Mouse (Mus musculus): ENCODE results near the gene Tln2. TPM values are rescaled to one million over a fixed set of nuclear protein-coding genes. Genes with fewer than 3 reads are reported as not detected.
"Not testable (repeated sequence)": the region's sequence is repeated elsewhere in the genome, so short reads cannot be mapped to it uniquely, and the experiment has no call there.

Tln2 gene
- total RNA-seq, 2 experiments from 2014 or later: 82.5 to 83.1 TPM

DNA sequence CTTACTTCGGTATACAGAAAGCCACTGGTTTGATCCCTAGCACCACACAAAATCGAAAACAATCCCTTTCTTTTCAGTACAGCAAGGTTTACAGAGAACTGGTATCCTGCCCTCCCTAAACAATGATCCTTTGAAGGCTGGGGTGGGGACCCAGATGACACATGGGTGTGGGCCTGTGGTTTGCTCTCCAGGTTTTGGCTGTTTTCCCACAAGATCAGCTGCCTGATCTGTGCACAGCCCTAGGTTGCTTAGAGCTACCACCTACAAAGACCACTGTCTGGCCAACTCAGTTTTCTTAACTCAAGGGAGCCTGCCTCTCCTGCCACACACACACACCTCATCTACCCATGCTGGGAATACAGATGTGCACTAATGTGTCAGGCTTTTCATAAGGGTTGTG is 257.9 kb downstream of the Tln2 start:
- TF ChIP-seq CTCF (IDR thresholded peaks at IDR 0.05): no peak

GRCm38 (mm10) chr9:67300769-67301168 is 258.7 kb downstream of the Tln2 start:
- TF ChIP-seq CTCF (IDR thresholded peaks at IDR 0.05): no peak
- DNase-seq: no peak
- H3K4me3 ChIP-seq: no peak overlapping the region
- intact Hi-C loops (cut with DNase I): no loop called here
- H3K27ac ChIP-seq: no peak overlapping the region

More for the DNA sequence above, 257.9 kb downstream of the Tln2 start:
- intact Hi-C loops (cut with DNase I): no loop called here
- DNase-seq: no peak
- H3K27ac ChIP-seq: no peak overlapping the region
- no peak overlapping the region for H3K4me3 ChIP-seq

DNA sequence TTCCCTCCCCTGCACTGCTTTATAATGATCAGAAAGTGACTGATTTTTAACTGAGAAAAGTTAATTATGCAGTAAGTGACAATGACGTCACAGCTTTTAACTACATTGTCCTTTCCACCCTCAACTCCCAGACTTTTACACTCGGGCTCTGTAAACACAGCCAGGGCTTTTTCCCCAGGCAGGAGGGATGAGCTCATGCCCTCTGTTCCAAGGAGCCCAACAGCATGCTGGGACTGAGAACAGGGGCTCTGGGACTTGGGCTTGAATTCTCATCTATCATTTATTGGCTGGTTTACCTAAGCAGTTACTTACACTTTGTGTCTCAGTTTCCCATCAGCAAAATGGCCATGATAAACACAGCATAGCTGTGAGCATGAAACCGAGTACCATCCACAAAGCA is 259.2 kb downstream of the Tln2 start:
- intact Hi-C loops (cut with DNase I): no loop called here
- Histone ChIP-seq H3K4me3 (no peak overlapping the region), H3K27ac (no peak overlapping the region)
- TF ChIP-seq CTCF (IDR thresholded peaks at IDR 0.05): no peak
- DNase-seq: no peak

- no peak for TF ChIP-seq CTCF (IDR thresholded peaks at IDR 0.05)
- no peak overlapping the region for H3K27ac ChIP-seq
- intact Hi-C loops (cut with DNase I): no loop called here
- no peak for DNase-seq
- no peak overlapping the region for H3K4me3 ChIP-seq
Observed at GRCm38 (mm10) chr9:67299164-67299563, 260.3 kb downstream of the Tln2 start.

DNA sequence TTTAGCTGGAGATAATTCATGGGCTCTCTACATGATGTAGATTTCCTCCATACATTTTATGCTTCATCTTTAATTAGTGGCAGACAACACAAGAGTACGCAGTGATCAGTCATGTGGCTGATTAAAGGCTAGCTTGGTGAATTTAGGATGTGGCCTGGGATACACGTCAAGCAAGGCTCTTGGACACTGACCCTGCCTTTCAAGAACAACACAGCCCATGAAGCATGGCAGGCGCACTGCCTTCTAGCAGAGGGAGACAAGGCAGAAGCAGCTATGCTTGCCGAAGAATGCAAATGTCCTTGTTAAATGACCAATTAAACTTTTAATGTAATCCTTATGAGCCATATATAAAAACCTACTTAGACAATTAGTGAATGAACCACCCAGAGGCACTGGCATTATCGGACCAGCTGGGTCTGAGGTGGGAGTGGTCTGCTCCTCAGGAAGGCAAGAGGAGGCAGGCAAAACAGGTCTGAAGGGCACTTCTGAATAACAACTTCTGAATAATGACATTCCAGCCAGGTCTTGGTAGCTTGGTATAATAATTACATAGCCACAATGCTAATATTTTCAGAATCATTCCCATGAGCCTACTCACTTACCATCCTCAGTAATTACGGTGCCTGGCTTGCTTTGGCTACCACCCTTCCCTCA is 262.1 kb downstream of the Tln2 start:
- DNase-seq: no peak
- no peak for TF ChIP-seq CTCF (IDR thresholded peaks at IDR 0.05)
- Histone ChIP-seq H3K4me3 (no peak overlapping the region), H3K27ac (no peak overlapping the region)
- intact Hi-C loops (cut with DNase I): no loop called here

DNA sequence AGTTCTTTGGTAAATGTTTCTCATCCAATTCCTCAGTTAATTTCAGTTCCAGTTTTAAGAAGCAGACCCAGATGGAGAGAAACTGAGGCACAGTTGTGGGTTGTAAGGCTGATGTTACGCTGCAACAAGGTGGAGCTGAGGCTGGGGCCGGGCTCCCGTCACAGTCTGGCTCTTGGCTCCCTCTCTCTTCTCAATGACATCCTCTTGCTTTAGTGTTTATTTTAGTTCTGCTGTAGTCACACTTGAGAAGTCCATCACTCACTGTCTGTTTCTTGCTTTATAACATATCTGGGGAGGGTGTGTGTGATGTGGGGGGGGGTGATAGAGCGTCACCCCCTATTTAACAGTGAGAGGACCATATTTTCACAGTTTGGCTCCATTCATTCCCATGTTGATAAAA is 272.0 kb downstream of the Tln2 start:
- no peak for DNase-seq
- intact Hi-C loops (cut with DNase I): no loop called here
- no peak for TF ChIP-seq CTCF (IDR thresholded peaks at IDR 0.05)
- Histone ChIP-seq H3K27ac (no peak overlapping the region), H3K4me3 (no peak overlapping the region)

- intact Hi-C loops (cut with DNase I): no loop called here
- no peak for DNase-seq
- Histone ChIP-seq H3K27ac (no peak overlapping the region), H3K4me3 (no peak overlapping the region)
- TF ChIP-seq CTCF (IDR thresholded peaks at IDR 0.05): no peak
Observed at GRCm38 (mm10) chr9:67286801-67287200, 272.7 kb downstream of the Tln2 start.

DNA sequence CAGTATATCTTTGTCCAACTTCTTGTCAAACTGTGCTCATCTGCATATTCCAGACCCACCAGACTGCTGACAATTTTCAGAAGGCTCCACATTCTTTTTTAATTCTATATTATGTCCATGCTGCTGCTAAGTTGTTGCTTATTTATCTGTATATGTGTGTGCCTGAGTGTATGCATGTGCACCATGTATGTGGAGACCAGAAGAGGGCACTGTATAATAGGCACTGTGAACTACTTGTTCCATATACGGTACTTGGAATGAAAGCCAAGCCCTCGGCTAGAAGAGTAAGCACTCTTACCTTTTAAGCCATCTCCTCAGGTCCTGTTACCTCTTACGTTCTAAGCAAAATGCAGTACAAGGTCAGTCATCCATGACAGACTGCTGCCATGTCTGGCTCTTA is 274.0 kb downstream of the Tln2 start:
- intact Hi-C loops (cut with DNase I): no loop called here
- DNase-seq: no peak
- TF ChIP-seq CTCF (IDR thresholded peaks at IDR 0.05): peak; percentile 10; the same call in 1 of the 2 replicates

DNA sequence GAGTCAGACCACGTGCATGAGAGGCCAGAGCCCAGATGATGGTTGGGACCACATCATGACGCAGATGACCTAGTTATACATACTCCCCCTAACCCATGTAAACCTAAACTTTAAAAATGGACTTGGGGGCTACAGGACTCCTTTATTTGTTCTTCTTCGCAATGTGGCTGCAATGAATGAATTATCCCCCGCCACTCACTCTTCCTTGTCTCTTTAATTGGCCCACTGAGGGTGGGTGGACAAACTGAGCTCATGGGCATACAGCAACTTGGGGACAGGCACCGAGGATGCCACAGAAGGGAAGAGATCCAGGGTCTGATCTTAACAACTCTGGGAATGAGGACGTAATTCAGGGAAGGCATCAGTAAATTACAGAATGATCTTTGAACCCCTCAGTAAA is 277.7 kb downstream of the Tln2 start:
- TF ChIP-seq CTCF (IDR thresholded peaks at IDR 0.05): no peak
- H3K27ac ChIP-seq: no peak overlapping the region
- H3K4me3 ChIP-seq: no peak overlapping the region
- intact Hi-C loops (cut with DNase I): no loop called here
- no peak for DNase-seq

More for the DNA sequence above, 274.0 kb downstream of the Tln2 start:
- Histone ChIP-seq H3K27ac (no peak overlapping the region), H3K4me3 (no peak overlapping the region)

DNA sequence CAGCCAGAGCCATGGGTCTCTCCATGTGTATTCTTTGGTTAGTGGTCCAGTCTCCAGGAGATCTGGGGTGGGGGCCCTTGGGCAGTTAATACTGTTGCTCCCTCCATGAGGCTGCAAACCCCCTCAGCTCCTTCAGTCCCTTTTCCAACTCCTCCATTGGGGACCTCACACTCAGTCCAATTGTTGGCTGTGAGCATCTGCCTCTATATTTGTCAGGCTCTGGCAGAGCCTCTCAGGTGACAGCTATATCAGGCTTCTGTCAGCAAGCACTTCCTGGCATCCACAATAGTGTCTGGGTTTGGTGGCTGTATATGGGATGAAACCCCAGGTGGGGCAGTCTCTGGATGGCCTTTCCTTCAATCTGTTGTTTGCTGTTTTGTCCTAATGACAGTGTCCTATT is 279.2 kb downstream of the Tln2 start:
- H3K27ac ChIP-seq: 0 out of 2 replicates have a peak overlapping the region, but pooled peaks have one; percentile 1
- H3K4me3 ChIP-seq; intact Hi-C loops (cut with DNase I): not testable (repeated sequence)
- peak; percentile 51 for DNase-seq

- no peak overlapping the region for H3K27ac ChIP-seq
- no peak overlapping the region for H3K4me3 ChIP-seq
- no peak for DNase-seq
- no peak for TF ChIP-seq CTCF (IDR thresholded peaks at IDR 0.05)
- intact Hi-C loops (cut with DNase I): no loop called here
Observed at GRCm38 (mm10) chr9:67276446-67276845, 283.1 kb downstream of the Tln2 start.

- H3K27ac ChIP-seq: peak overlapping the region; percentile 65
- TF ChIP-seq CTCF (IDR thresholded peaks at IDR 0.05): peak; percentile 86
- no peak overlapping the region for H3K4me3 ChIP-seq
- DNase-seq: peak; percentile 72
- intact Hi-C loops (cut with DNase I): loop anchor here (2.0 kb wide), 2 partner anchors 53 to 273 kb away; no protein-coding TSS in a partner anchor
Observed at GRCm38 (mm10) chr9:67274296-67274695, 285.2 kb downstream of the Tln2 start.

GRCm38 (mm10) chr9:67273362-67273761 is 286.1 kb downstream of the Tln2 start:
- Histone ChIP-seq H3K27ac (peak overlapping the region; percentile 65; the same call in 1 of the 2 replicates), H3K4me3 (no peak overlapping the region)
- no peak for DNase-seq
- intact Hi-C loops (cut with DNase I): no loop called here
- TF ChIP-seq CTCF (IDR thresholded peaks at IDR 0.05): peak; percentile 55

DNA sequence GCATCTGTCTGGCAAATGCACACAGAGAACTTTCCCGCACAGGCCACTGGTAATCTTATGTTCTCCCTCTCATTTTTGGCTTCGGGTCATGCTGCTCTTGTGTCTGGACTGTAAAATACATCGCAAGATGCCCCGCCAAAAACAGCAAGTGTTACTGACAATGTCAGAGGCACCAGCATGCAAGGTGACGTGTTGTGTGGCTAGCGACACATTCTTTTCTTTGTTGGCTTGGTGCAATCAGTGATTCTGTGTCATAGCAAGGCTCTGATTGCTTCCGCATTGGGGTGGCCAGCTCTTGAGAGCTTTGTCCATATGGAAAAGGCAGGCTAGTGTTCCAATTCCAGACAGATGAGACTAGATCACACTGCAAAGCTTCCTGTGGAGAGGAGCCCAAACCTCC is 288.8 kb downstream of the Tln2 start:
- Histone ChIP-seq H3K27ac (no peak overlapping the region), H3K4me3 (no peak overlapping the region)
- TF ChIP-seq CTCF (IDR thresholded peaks at IDR 0.05): no peak
- intact Hi-C loops (cut with DNase I): no loop called here
- DNase-seq: no peak
